In the genomic region with DNA sequence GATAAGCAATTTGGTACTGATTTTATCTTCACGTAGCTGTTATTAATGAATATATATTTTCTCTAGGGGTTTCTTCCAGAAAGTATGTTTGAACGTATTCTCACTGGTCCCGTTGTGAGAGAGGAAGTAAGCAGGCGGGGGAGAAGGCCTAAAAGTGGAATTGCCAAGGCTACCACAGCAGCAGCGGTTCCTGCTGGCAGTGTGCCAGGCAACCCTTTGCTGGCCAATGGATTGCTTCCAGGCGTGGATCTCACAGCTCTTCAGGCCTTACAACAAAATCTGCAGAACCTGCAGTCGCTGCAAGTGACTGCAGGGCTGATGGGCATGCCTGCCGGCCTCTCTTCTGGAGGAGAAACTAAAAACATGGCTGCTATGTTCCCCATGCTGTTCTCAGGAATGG, we compare ENCODE assay signal across 9 mouse cellular contexts. TPM values are rescaled to one million over a fixed set of nuclear protein-coding genes. Genes with fewer than 3 reads are reported as not detected.
A peak's percentile ranks its signal among the peaks of the same experiment; 100 is the strongest.
DNase-seq lines count a peak whose midpoint lies in the region; ATAC-seq and TF ChIP-seq lines count a peak whose summit lies in the region.
"Had no signal": no experiment of that assay in that cellular context is flagged by ENCODE, and none has a peak within 500 bp of the region (broad histone marks: within the 10 kb centered on the region; RNA-seq: fewer than 3 reads in every experiment).

No protein-coding gene starts in this region.

- TF ChIP-seq CTCF in kidney, postnatal 0 days (IDR thresholded peaks at IDR 0.05; ENCODE audit: low read depth): no peak
- no peak for TF ChIP-seq CTCF in liver, postnatal 0 days (IDR thresholded peaks at IDR 0.05; ENCODE audit: low read depth)

- H3K27me3 ChIP-seq in kidney, postnatal 0 days (ENCODE audit: insufficient read depth, low read length): no peaks in the 10 kb centered on the region
- no peaks in the 10 kb centered on the region for H3K27me3 ChIP-seq in liver, postnatal 0 days (ENCODE audit: insufficient read depth, low read length)
- H3K27me3 ChIP-seq: liver, embryonic 13.5 days had no signal

- no peak overlapping the region for H3K4me2 ChIP-seq in kidney, postnatal 0 days (ENCODE audit: low read length)
- H3K4me2 ChIP-seq in liver, postnatal 0 days (ENCODE audit: low read depth, low read length): no peak overlapping the region
- H3K4me2 ChIP-seq: liver, embryonic 13.5 days had no signal

- no peak overlapping the region for H3K27ac ChIP-seq in kidney, postnatal 0 days
- no peak overlapping the region for H3K27ac ChIP-seq in liver, postnatal 0 days (ENCODE audit: low read depth)
- H3K27ac ChIP-seq: liver, embryonic 13.5 days had no signal

- peak; percentile 82 for DNase-seq in testis, postnatal 10 days (ENCODE audit: low spot score)
- no peak for DNase-seq in testis, postnatal 14 days (ENCODE audit: low spot score)
- peak; percentile 66 for DNase-seq in cerebellum, adult 9-11 months
- peak; percentile 77 to 78 for DNase-seq in heart, adult 18-20 months
- DNase-seq in kidney, postnatal 0 days (ENCODE audit: low spot score): peak; percentile 66
- DNase-seq in liver, postnatal 0 days: peak; percentile 66
- peak; percentile 68 for DNase-seq in ovary, postnatal 14 days (ENCODE audit: low spot score)
- DNase-seq: liver, embryonic 13.5 days had no signal

- H3K9me3 ChIP-seq in kidney, postnatal 0 days (replicated peaks; ENCODE audit: low read length): no peaks in the 10 kb centered on the region
- H3K9me3 ChIP-seq in liver, postnatal 0 days (ENCODE audit: low read length): no peaks in the 10 kb centered on the region
- H3K9me3 ChIP-seq: liver, embryonic 13.5 days had no signal

- no peak overlapping the region for H3K4me3 ChIP-seq in kidney, postnatal 0 days (replicated peaks; ENCODE audit: low read depth, low read length)
- no peak overlapping the region for H3K4me3 ChIP-seq in liver, postnatal 0 days (ENCODE audit: low read depth, low read length)
- H3K4me3 ChIP-seq: liver, embryonic 13.5 days had no signal

- 41% methylated on average over 8 of the region's 8 CpGs for WGBS in kidney, postnatal 0 days
- 41% methylated on average over 8 of the region's 8 CpGs for WGBS in liver, postnatal 0 days (ENCODE audit: insufficient replicate concordance)

- ATAC-seq in kidney, postnatal 0 days (replicated peaks; ENCODE audit: low FRiP score, low read depth): no peak
- no peak for ATAC-seq in liver, postnatal 0 days
- ATAC-seq in inflammation-experienced regulatory T-cells, adult 6 months: no peak

- H3K4me1 ChIP-seq in kidney, postnatal 0 days (replicated peaks; ENCODE audit: insufficient read depth, low read length): no peaks in the 10 kb centered on the region
- H3K4me1 ChIP-seq in liver, postnatal 0 days (ENCODE audit: insufficient read depth): no peaks in the 10 kb centered on the region
- H3K4me1 ChIP-seq: liver, embryonic 13.5 days had no signal

- TF ChIP-seq EP300 in liver, postnatal 0 days (IDR thresholded peaks at IDR 0.05; ENCODE audit: low read depth): no peak

- peaks cover 19% of the 10 kb centered on the region for H3K36me3 ChIP-seq in kidney, postnatal 0 days (ENCODE audit: insufficient read depth, low read length)
- H3K36me3 ChIP-seq in liver, postnatal 0 days (replicated peaks; ENCODE audit: insufficient read depth, low read length): peaks cover 22% of the 10 kb centered on the region

- no peak overlapping the region for H3K9ac ChIP-seq in kidney, postnatal 0 days (ENCODE audit: low read depth, low read length)
- no peak overlapping the region for H3K9ac ChIP-seq in liver, postnatal 0 days (replicated peaks)
- H3K9ac ChIP-seq: liver, embryonic 13.5 days had no signal

RNA-seq across cellular contexts. Expression of gene Rbl2, which starts 18.8 kb away (rescaled TPM):
- 10 to 100 TPM; 30.7 to 39.6 TPM for total RNA-seq in heart, adult 18-20 months (2021)
- 14.8 and 16.5 TPM in 2 replicates for polyA plus RNA-seq in kidney, postnatal 0 days (2015; fragmentation: Nextera tagmentation; extraction: Ambion mirVana)
- 3.9 and 4.3 TPM in 2 replicates for polyA plus RNA-seq in liver, postnatal 0 days (2015; fragmentation: Nextera tagmentation; extraction: Ambion mirVana)
- 100 to 1,000 TPM in 2 of 3 experiments, 10 to 100 TPM in 1; 95.6 to 217 (median 139) TPM for polyA plus RNA-seq in inflammation-experienced regulatory T-cells, adult 6 months (2017; shearing (Covaris generic))
